Comparison of ENCODE assay signal across 16 mouse cellular contexts in genomic region chr11:60367256-60367655, GRCm38 (mm10). TPM values are rescaled to one million over a fixed set of nuclear protein-coding genes. Genes with fewer than 3 reads are reported as not detected.
DNase-seq lines count a peak whose midpoint lies in the region; ATAC-seq and TF ChIP-seq lines count a peak whose summit lies in the region.
"Had no signal": no experiment of that assay in that cellular context is flagged by ENCODE, and none has a peak within 500 bp of the region (broad histone marks: within the 10 kb centered on the region; RNA-seq: fewer than 3 reads in every experiment).

No protein-coding gene starts in this region.

- DNase-seq in hindbrain, postnatal 0 days (ENCODE audit: low spot score), result no peak
- DNase-seq in hindbrain, embryonic 10.5 days (ENCODE audit: low spot score), result no peak
- DNase-seq in lung, postnatal 0 days (ENCODE audit: low spot score), result peak; percentile 10
- DNase-seq in lung, postnatal 4 days, result no peak
- DNase-seq in embryonic facial prominence, embryonic 11.5 days (ENCODE audit: low spot score), result no peak
- no peak for DNase-seq in stomach, postnatal 0 days (ENCODE audit: low spot score)
- no peak for DNase-seq in left cerebral cortex, postnatal 10 days (ENCODE audit: extremely low spot score in 1 of 2, low spot score in 2 of 2)
- no peak for DNase-seq in adrenal gland, postnatal 36 days
- DNase-seq: cerebellum, postnatal 36 days; heart, postnatal 14 days; thymus, adult 18-20 months had no signal

- peak; percentile 33; the same call in 1 of the 2 replicates for TF ChIP-seq CTCF in hindbrain, postnatal 0 days (IDR thresholded peaks at IDR 0.05; ENCODE audit: low read depth)
- TF ChIP-seq CTCF in lung, postnatal 0 days (IDR thresholded peaks at IDR 0.05), result peak; percentile 34; the same call in 1 of the 2 replicates
- TF ChIP-seq CTCF in stomach, postnatal 0 days (IDR thresholded peaks at IDR 0.05; ENCODE audit: low read depth), result peak; percentile 53

- TF ChIP-seq EP300 in lung, postnatal 0 days (IDR thresholded peaks at IDR 0.05), result no peak
- TF ChIP-seq EP300 in stomach, postnatal 0 days (optimal IDR thresholded peaks at IDR 0.05), result no peak

- H3K4me2 ChIP-seq in hindbrain, postnatal 0 days (ENCODE audit: low read depth, low read length), result no peak overlapping the region
- H3K4me2 ChIP-seq in lung, postnatal 0 days (replicated peaks; ENCODE audit: low read depth, low read length), result no peak overlapping the region
- no peak overlapping the region for H3K4me2 ChIP-seq in embryonic facial prominence, embryonic 11.5 days (ENCODE audit: low read depth, low read length)
- no peak overlapping the region for H3K4me2 ChIP-seq in stomach, postnatal 0 days (replicated peaks; ENCODE audit: low read depth)
- H3K4me2 ChIP-seq: liver, embryonic 15.5 days had no signal

- no peaks in the 10 kb centered on the region for H3K27me3 ChIP-seq in hindbrain, postnatal 0 days (ENCODE audit: insufficient read depth, low read length)
- no peaks in the 10 kb centered on the region for H3K27me3 ChIP-seq in hindbrain, embryonic 10.5 days (ENCODE audit: insufficient read depth, poor library complexity, severe bottlenecking)
- H3K27me3 ChIP-seq in lung, postnatal 0 days (replicated peaks; ENCODE audit: insufficient read depth, low read length), result no peaks in the 10 kb centered on the region
- no peaks in the 10 kb centered on the region for H3K27me3 ChIP-seq in embryonic facial prominence, embryonic 11.5 days (ENCODE audit: control insufficient read depth, insufficient read depth, low read length)
- H3K27me3 ChIP-seq in stomach, postnatal 0 days (ENCODE audit: control insufficient read depth, insufficient read depth, low read length), result no peaks in the 10 kb centered on the region
- H3K27me3 ChIP-seq: neural tube, embryonic 12.5 days had no signal

- H3K27ac ChIP-seq in hindbrain, postnatal 0 days, result no peak overlapping the region
- no peak overlapping the region for H3K27ac ChIP-seq in hindbrain, embryonic 10.5 days
- H3K27ac ChIP-seq in lung, postnatal 0 days (ENCODE audit: low read length), result no peak overlapping the region
- no peak overlapping the region for H3K27ac ChIP-seq in embryonic facial prominence, embryonic 11.5 days (replicated peaks; ENCODE audit: low read depth, low read length)
- no peak overlapping the region for H3K27ac ChIP-seq in stomach, postnatal 0 days (replicated peaks)
- H3K27ac ChIP-seq: liver, embryonic 15.5 days; macrophage; neural tube, embryonic 12.5 days had no signal

- H3K9ac ChIP-seq in hindbrain, postnatal 0 days (replicated peaks; ENCODE audit: low read length), result no peak overlapping the region
- no peak overlapping the region for H3K9ac ChIP-seq in lung, postnatal 0 days (replicated peaks; ENCODE audit: low read depth)
- H3K9ac ChIP-seq in embryonic facial prominence, embryonic 11.5 days (replicated peaks; ENCODE audit: low read length), result peak overlapping the region; percentile 1; the same call in 1 of the 2 replicates
- no peak overlapping the region for H3K9ac ChIP-seq in stomach, postnatal 0 days (ENCODE audit: low read length)
- H3K9ac ChIP-seq: liver, embryonic 15.5 days; neural tube, embryonic 12.5 days had no signal

- H3K4me1 ChIP-seq in hindbrain, postnatal 0 days (ENCODE audit: insufficient read depth, low read length), result no peaks in the 10 kb centered on the region
- peaks cover 22% of the 10 kb centered on the region for H3K4me1 ChIP-seq in hindbrain, embryonic 10.5 days (replicated peaks)
- H3K4me1 ChIP-seq in lung, postnatal 0 days (ENCODE audit: insufficient read depth, low read depth, low read length), result no peaks in the 10 kb centered on the region
- H3K4me1 ChIP-seq in embryonic facial prominence, embryonic 11.5 days (ENCODE audit: control insufficient read depth, insufficient read depth, low read length), result peaks cover 7% of the 10 kb centered on the region; the same call in 1 of the 2 replicates
- H3K4me1 ChIP-seq in stomach, postnatal 0 days (replicated peaks; ENCODE audit: control insufficient read depth, insufficient read depth), result no peaks in the 10 kb centered on the region; the same call in 1 of the 2 replicates
- H3K4me1 ChIP-seq: liver, embryonic 15.5 days had no signal

- ATAC-seq in hindbrain, postnatal 0 days, result no peak
- no peak for ATAC-seq in lung, postnatal 0 days
- no peak for ATAC-seq in embryonic facial prominence, embryonic 11.5 days (replicated peaks; ENCODE audit: insufficient number of reproducible peaks, low FRiP score, low TSS enrichment, low read depth)
- no peak for ATAC-seq in stomach, postnatal 0 days (ENCODE audit: low FRiP score, low TSS enrichment)
- ATAC-seq: forebrain, embryonic 14.5 days; midbrain, embryonic 16.5 days had no signal

- no peaks in the 10 kb centered on the region for H3K36me3 ChIP-seq in hindbrain, postnatal 0 days (ENCODE audit: insufficient read depth, low read length)
- H3K36me3 ChIP-seq in hindbrain, embryonic 10.5 days, result no peaks in the 10 kb centered on the region
- H3K36me3 ChIP-seq in lung, postnatal 0 days (ENCODE audit: insufficient read depth, low read length), result no peaks in the 10 kb centered on the region
- no peaks in the 10 kb centered on the region for H3K36me3 ChIP-seq in embryonic facial prominence, embryonic 11.5 days (replicated peaks; ENCODE audit: control insufficient read depth, insufficient read depth, low read depth, low read length)
- no peaks in the 10 kb centered on the region for H3K36me3 ChIP-seq in stomach, postnatal 0 days (ENCODE audit: control insufficient read depth, insufficient read depth, low read length)
- H3K36me3 ChIP-seq: liver, embryonic 15.5 days; neural tube, embryonic 12.5 days had no signal

- intact Hi-C loops in left cerebral cortex, postnatal 10 days (cut with DNase I), result no loop called here

- WGBS in hindbrain, postnatal 0 days, result 86% methylated on average over 3 of the region's 3 CpGs
- 79% methylated on average over 3 of the region's 3 CpGs for WGBS in hindbrain, embryonic 10.5 days
- 48% methylated on average over 3 of the region's 3 CpGs for WGBS in lung, postnatal 0 days
- 82% methylated on average over 3 of the region's 3 CpGs for WGBS in embryonic facial prominence, embryonic 11.5 days
- 53% methylated on average over 3 of the region's 3 CpGs for WGBS in stomach, postnatal 0 days

- no peaks in the 10 kb centered on the region for H3K9me3 ChIP-seq in hindbrain, postnatal 0 days (ENCODE audit: low read length)
- H3K9me3 ChIP-seq in hindbrain, embryonic 10.5 days, result no peaks in the 10 kb centered on the region
- no peaks in the 10 kb centered on the region for H3K9me3 ChIP-seq in lung, postnatal 0 days (ENCODE audit: low read length)
- H3K9me3 ChIP-seq in embryonic facial prominence, embryonic 11.5 days (replicated peaks; ENCODE audit: control insufficient read depth, low read length), result no peaks in the 10 kb centered on the region
- H3K9me3 ChIP-seq in stomach, postnatal 0 days (ENCODE audit: control insufficient read depth, low read length), result no peaks in the 10 kb centered on the region
- H3K9me3 ChIP-seq: liver, embryonic 15.5 days; neural tube, embryonic 12.5 days had no signal

- H3K4me3 ChIP-seq in hindbrain, postnatal 0 days (ENCODE audit: low read length), result no peak overlapping the region
- no peak overlapping the region for H3K4me3 ChIP-seq in hindbrain, embryonic 10.5 days
- no peak overlapping the region for H3K4me3 ChIP-seq in lung, postnatal 0 days (ENCODE audit: low read depth, low read length)
- no peak overlapping the region for H3K4me3 ChIP-seq in embryonic facial prominence, embryonic 11.5 days (ENCODE audit: low read depth, low read length)
- no peak overlapping the region for H3K4me3 ChIP-seq in stomach, postnatal 0 days (ENCODE audit: low read depth, low read length)
- H3K4me3 ChIP-seq: liver, embryonic 15.5 days; neural tube, embryonic 12.5 days had no signal

RNA-seq across cellular contexts. Expression of gene Drc3, which starts 14.1 kb away (rescaled TPM):
- total RNA-seq in hindbrain, postnatal 0 days (2014; rRNA removed), result 8.4 and 12.4 TPM in 2 replicates
- 6.8 and 7.9 TPM in 2 replicates for polyA plus RNA-seq in hindbrain, postnatal 0 days (2015; fragmentation: Nextera tagmentation; extraction: Ambion mirVana)
- 2.8 and 6.0 TPM in 2 replicates for polyA plus RNA-seq in hindbrain, embryonic 10.5 days (2016; fragmentation: Nextera tagmentation; extraction: Ambion mirVana)
- polyA plus RNA-seq in lung, postnatal 0 days (2015; fragmentation: Nextera tagmentation; extraction: Ambion mirVana), result 16.8 and 18.0 TPM in 2 replicates
- polyA plus RNA-seq in embryonic facial prominence, embryonic 11.5 days (2014; fragmentation: Nextera tagmentation; extraction: Ambion mirVana), result 1.3 and 2.2 TPM in 2 replicates
- polyA plus RNA-seq in stomach, postnatal 0 days (2015; fragmentation: Nextera tagmentation; extraction: Ambion mirVana), result 0.69 and 0.93 TPM in 2 replicates
- 1 to 10 TPM; 5.2 to 7.3 TPM for total RNA-seq in left cerebral cortex, postnatal 10 days (2021)
- total RNA-seq in adrenal gland, postnatal 36 days (2021), result 1 to 10 TPM; 1.5 to 1.8 TPM
- polyA plus RNA-seq: macrophage had no signal

RNA-seq across cellular contexts. Expression of gene Tom1l2, which starts 14.6 kb away (rescaled TPM):
- 109 and 124 TPM in 2 replicates for total RNA-seq in hindbrain, postnatal 0 days (2014; rRNA removed)
- polyA plus RNA-seq in hindbrain, postnatal 0 days (2015; fragmentation: Nextera tagmentation; extraction: Ambion mirVana), result 44.7 and 48.2 TPM in 2 replicates
- 21.6 and 30.7 TPM in 2 replicates for polyA plus RNA-seq in hindbrain, embryonic 10.5 days (2016; fragmentation: Nextera tagmentation; extraction: Ambion mirVana)
- polyA plus RNA-seq in lung, postnatal 0 days (2015; fragmentation: Nextera tagmentation; extraction: Ambion mirVana), result 19.1 and 19.7 TPM in 2 replicates
- polyA plus RNA-seq in embryonic facial prominence, embryonic 11.5 days (2014; fragmentation: Nextera tagmentation; extraction: Ambion mirVana), result 9.0 and 11.5 TPM in 2 replicates
- 15.9 and 19.4 TPM in 2 replicates for polyA plus RNA-seq in stomach, postnatal 0 days (2015; fragmentation: Nextera tagmentation; extraction: Ambion mirVana)
- total RNA-seq in left cerebral cortex, postnatal 10 days (2021), result 100 to 1,000 TPM; 132 to 133 TPM
- 10 to 100 TPM; 69.7 to 87.6 TPM for total RNA-seq in adrenal gland, postnatal 36 days (2021)

RNA-seq across cellular contexts. Expression of gene Gid4, which starts 49.7 kb away (rescaled TPM):
- total RNA-seq in hindbrain, postnatal 0 days (2014; rRNA removed), result 29.8 and 31.1 TPM in 2 replicates
- 19.7 and 20.4 TPM in 2 replicates for polyA plus RNA-seq in hindbrain, postnatal 0 days (2015; fragmentation: Nextera tagmentation; extraction: Ambion mirVana)
- 26.6 and 30.0 TPM in 2 replicates for polyA plus RNA-seq in hindbrain, embryonic 10.5 days (2016; fragmentation: Nextera tagmentation; extraction: Ambion mirVana)
- polyA plus RNA-seq in lung, postnatal 0 days (2015; fragmentation: Nextera tagmentation; extraction: Ambion mirVana), result 12.6 and 15.4 TPM in 2 replicates
- 26.5 and 27.3 TPM in 2 replicates for polyA plus RNA-seq in embryonic facial prominence, embryonic 11.5 days (2014; fragmentation: Nextera tagmentation; extraction: Ambion mirVana)
- polyA plus RNA-seq in stomach, postnatal 0 days (2015; fragmentation: Nextera tagmentation; extraction: Ambion mirVana), result 10.9 and 12.0 TPM in 2 replicates
- 10 to 100 TPM; 40.9 to 42.2 TPM for total RNA-seq in left cerebral cortex, postnatal 10 days (2021)
- total RNA-seq in adrenal gland, postnatal 36 days (2021), result 10 to 100 TPM; 49.6 to 52.0 TPM

RNA-seq across cellular contexts. Expression of gene Atpaf2, which starts 51.0 kb away (rescaled TPM):
- 29.2 and 63.4 TPM in 2 replicates for total RNA-seq in hindbrain, postnatal 0 days (2014; rRNA removed)
- 45.8 and 48.4 TPM in 2 replicates for polyA plus RNA-seq in hindbrain, postnatal 0 days (2015; fragmentation: Nextera tagmentation; extraction: Ambion mirVana)
- polyA plus RNA-seq in hindbrain, embryonic 10.5 days (2016; fragmentation: Nextera tagmentation; extraction: Ambion mirVana), result 43.0 and 51.9 TPM in 2 replicates
- polyA plus RNA-seq in lung, postnatal 0 days (2015; fragmentation: Nextera tagmentation; extraction: Ambion mirVana), result 24.1 and 24.7 TPM in 2 replicates
- polyA plus RNA-seq in embryonic facial prominence, embryonic 11.5 days (2014; fragmentation: Nextera tagmentation; extraction: Ambion mirVana), result 47.9 and 53.1 TPM in 2 replicates
- polyA plus RNA-seq in stomach, postnatal 0 days (2015; fragmentation: Nextera tagmentation; extraction: Ambion mirVana), result 30.5 and 30.7 TPM in 2 replicates
- total RNA-seq in left cerebral cortex, postnatal 10 days (2021), result 10 to 100 TPM; 31.5 to 33.2 TPM
- 10 to 100 TPM; 62.0 to 66.5 TPM for total RNA-seq in adrenal gland, postnatal 36 days (2021)
